Mouse (Mus musculus) liver, adult 2 months (tissue): Measurements from ENCODE around the gene Stra8. TPM values are rescaled to one million over a fixed set of nuclear protein-coding genes. Genes with fewer than 3 reads are reported as not detected.

Source experiments
- DNase-seq: peaks from one replicate; pipeline ENCODE4 v3.0.0-alpha.2; 2011; ENCODE audit warnings: low read depth, low spot score; ENCODE audit errors: extremely low read depth
- H3K27ac ChIP-seq: fragments of 200-500 bp; replicated peaks from 2 replicates; pipeline ENCODE4 v1.5.1; 2012; ENCODE audit warnings: low read depth, mild to moderate bottlenecking, control low read depth, inconsistent platforms, low read length; ENCODE audit not compliant: insufficient read depth
- H3K27me3 ChIP-seq: fragments of 200-500 bp; 2 replicates; pipeline ENCODE4 v1.6.1; 2012; ENCODE audit warnings: mild to moderate bottlenecking, moderate library complexity, low read length, inconsistent platforms; ENCODE audit not compliant: control insufficient read depth, insufficient read depth
- H3K36me3 ChIP-seq: fragments of 200-500 bp; 2 replicates; pipeline ENCODE4 v1.6.1; 2012; ENCODE audit warnings: low read length, inconsistent platforms; ENCODE audit not compliant: control insufficient read depth, insufficient read depth
- H3K4me1 ChIP-seq: fragments of 200-500 bp; 2 replicates; pipeline ENCODE4 v1.6.1; 2011; ENCODE audit warnings: low read length; ENCODE audit not compliant: control insufficient read depth, insufficient read depth
- H3K4me3 ChIP-seq: fragments of 200-500 bp; 2 replicates; pipeline ENCODE4 v1.5.1; 2011; ENCODE audit warnings: low read depth, mild to moderate bottlenecking, control low read depth, low read length, moderate library complexity; ENCODE audit not compliant: insufficient read depth
- H3K79me2 ChIP-seq: fragments of 200-500 bp; 2 replicates; pipeline ENCODE4 v1.6.1; 2012; ENCODE audit warnings: inconsistent platforms, mild to moderate bottlenecking, low read length, moderate library complexity; ENCODE audit not compliant: control insufficient read depth, insufficient read depth
- H3K9ac ChIP-seq: fragments of 200-500 bp; 2 replicates; pipeline ENCODE4 v1.6.1; 2012; ENCODE audit warnings: low read depth, mild to moderate bottlenecking, control low read depth, inconsistent platforms, low read length
- CTCF ChIP-seq: fragments of 200-500 bp; IDR thresholded peaks from 2 replicates; pipeline ENCODE4 v1.5.1; 2011; ENCODE audit warnings: low read depth, low read length, control low read depth
- POLR2A ChIP-seq: fragments of 200-500 bp; IDR thresholded peaks from 2 replicates; pipeline ENCODE4 v1.6.1; 2011; ENCODE audit warnings: low read length, control low read depth; ENCODE audit not compliant: insufficient read depth; ENCODE audit errors: extremely low read depth
- WGBS: fragments of 180-500 bp; shearing (Covaris S2); methylation state at CpG from one replicate; pipeline ENCODE4 v1.1.7; 2018; 5-methylcytosine and 5-hydroxymethylcytosine counted together
- polyA plus RNA-seq: library from polyadenylated mRNA; depleted of rRNA; stranded (reverse); fragments of >200 nt; gene quantifications from 2 replicates; pipeline ENCODE4 v1.2.3, GENCODE M21; 2012
- total RNA-seq: library from RNA; depleted of rRNA; stranded (reverse); fragments of >200 nt; gene quantifications from 2 replicates; pipeline ENCODE4 v1.2.3, GENCODE M21; 2014

Stra8 gene
- total and polyA plus RNA-seq, 2 experiments, result not detected

- Histone ChIP-seq H3K4me1 (peaks cover 34% of the 10 kb centered on the region), H3K36me3 (peaks cover 16% of the 10 kb centered on the region), H3K27me3 (no peaks in the 10 kb centered on the region), H3K4me3 (no peak overlapping the region), H3K27ac (no peak overlapping the region), H3K79me2 (no peaks in the 10 kb centered on the region; the same call in 1 of the 2 replicates), H3K9ac (no peak overlapping the region)
- TF ChIP-seq POLR2A (no peak), CTCF (no peak)
- no peak for DNase-seq
- WGBS, result 75% methylated on average over 6 of the region's 6 CpGs
These were observed 15.6 kb upstream of the Stra8 start for GRCm38 (mm10) chr6:34904361-34904760.

GRCm38 (mm10) chr6:34906125-34906524 lies 13.8 kb upstream of the Stra8 start:
- Histone ChIP-seq H3K36me3 (peaks cover 14% of the 10 kb centered on the region), H3K27me3 (no peaks in the 10 kb centered on the region), H3K4me1 (peaks cover 37% of the 10 kb centered on the region), H3K9ac (no peak overlapping the region), H3K79me2 (no peaks in the 10 kb centered on the region; the same call in 1 of the 2 replicates), H3K27ac (peak overlapping the region; percentile 90), H3K4me3 (no peak overlapping the region)
- 22% methylated on average over 2 of the region's 2 CpGs for WGBS
- TF ChIP-seq POLR2A (no peak), CTCF (no peak)
- DNase-seq, result no peak

GRCm38 (mm10) chr6:34906661-34907060 lies 13.3 kb upstream of the Stra8 start:
- Histone ChIP-seq H3K4me1 (peaks cover 37% of the 10 kb centered on the region), H3K79me2 (no peaks in the 10 kb centered on the region; the same call in 1 of the 2 replicates), H3K36me3 (peaks cover 14% of the 10 kb centered on the region), H3K9ac (no peak overlapping the region), H3K4me3 (no peak overlapping the region), H3K27ac (peak overlapping the region; percentile 90), H3K27me3 (no peaks in the 10 kb centered on the region)
- TF ChIP-seq POLR2A (no peak), CTCF (no peak)
- DNase-seq, result peak; percentile 97
- 11% methylated on average over 4 of the region's 4 CpGs for WGBS

GRCm38 (mm10) chr6:34907121-34907614 lies 12.8 kb upstream of the Stra8 start:
- peak; percentile 89 for DNase-seq
- Histone ChIP-seq H3K79me2 (no peaks in the 10 kb centered on the region; the same call in 1 of the 2 replicates), H3K27me3 (no peaks in the 10 kb centered on the region), H3K27ac (peak overlapping the region; percentile 90), H3K9ac (no peak overlapping the region; the same call in 1 of the 2 replicates), H3K36me3 (peaks cover 14% of the 10 kb centered on the region), H3K4me1 (peaks cover 37% of the 10 kb centered on the region), H3K4me3 (no peak overlapping the region)
- TF ChIP-seq CTCF (no peak), POLR2A (no peak)
- WGBS, result 13% methylated on average over 2 of the region's 2 CpGs

GRCm38 (mm10) chr6:34907696-34908260 lies 12.2 kb upstream of the Stra8 start:
- H3K9ac ChIP-seq, result 0 out of 2 replicates have a peak overlapping the region, but pooled peaks have one; percentile 15
- H3K36me3 ChIP-seq, result peaks cover 12% of the 10 kb centered on the region
- H3K27me3 ChIP-seq, result no peaks in the 10 kb centered on the region
- 31% methylated on average over 18 of the region's 18 CpGs for WGBS
- H3K27ac ChIP-seq, result peak overlapping the region; percentile 90
- H3K4me1 ChIP-seq, result peaks cover 34% of the 10 kb centered on the region
- H3K4me3 ChIP-seq, result no peak overlapping the region
- peak; percentile 70 for DNase-seq
- no peak for TF ChIP-seq CTCF
- no peak for TF ChIP-seq POLR2A
- no peaks in the 10 kb centered on the region; the same call in 1 of the 2 replicates for H3K79me2 ChIP-seq

GRCm38 (mm10) chr6:34909631-34910345 lies 10.2 kb upstream of the Stra8 start:
- Histone ChIP-seq H3K27ac (peak overlapping the region; percentile 52), H3K4me1 (peaks cover 33% of the 10 kb centered on the region), H3K36me3 (peaks cover 10% of the 10 kb centered on the region), H3K27me3 (no peaks in the 10 kb centered on the region), H3K9ac (peak overlapping the region; percentile 90), H3K79me2 (no peaks in the 10 kb centered on the region; the same call in 1 of the 2 replicates), H3K4me3 (peak overlapping the region; percentile 95)
- TF ChIP-seq CTCF (no peak), POLR2A (no peak)
- WGBS, result 21% methylated on average over 8 of the region's 8 CpGs
- DNase-seq, result peak; percentile 72
